Mouse (Mus musculus): ENCODE data around the gene Fbxo40.

DNA sequence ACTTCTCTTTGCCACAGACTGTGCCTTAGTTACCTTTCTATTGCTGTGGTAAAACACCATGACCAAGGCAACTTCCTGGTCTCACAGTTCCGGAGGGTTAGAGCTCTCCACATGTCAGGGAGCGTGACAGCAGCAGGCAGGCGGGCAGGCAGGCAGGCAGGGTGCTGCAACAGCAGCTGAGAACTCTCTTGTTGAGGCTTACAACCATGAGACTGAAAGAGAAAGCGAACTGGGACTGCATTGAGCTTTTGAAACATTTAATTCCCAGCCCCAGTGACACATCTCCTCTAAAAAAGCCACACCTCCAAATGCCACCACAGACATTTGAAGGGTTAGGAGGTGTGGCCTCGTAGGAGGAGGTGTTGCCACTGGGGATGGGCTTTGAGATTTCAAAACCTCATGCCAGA is 4.6 kb downstream of the Fbxo40 start:
- TF ChIP-seq EP300 (IDR thresholded peaks at IDR 0.05) (no peak), CTCF (IDR thresholded peaks at IDR 0.05) (no peak)
